Comparison of ENCODE assay signal across 20 mouse cellular contexts in genomic region chr16:35914301-35914700, GRCm38 (mm10). TPM values are rescaled to one million over a fixed set of nuclear protein-coding genes. Genes with fewer than 3 reads are reported as not detected.
A peak's percentile ranks its signal among the peaks of the same experiment; 100 is the strongest.
DNase-seq lines count a peak whose midpoint lies in the region; ATAC-seq and TF ChIP-seq lines count a peak whose summit lies in the region.
"Had no signal": no experiment of that assay in that cellular context is flagged by ENCODE, and none has a peak within 500 bp of the region (broad histone marks: within the 10 kb centered on the region; RNA-seq: fewer than 3 reads in every experiment).

No protein-coding gene starts in this region.

- TF ChIP-seq EP300 in heart, postnatal 0 days (IDR thresholded peaks at IDR 0.05; ENCODE audit: low read depth) = no peak

- no peak for TF ChIP-seq CTCF in heart, postnatal 0 days (IDR thresholded peaks at IDR 0.05; ENCODE audit: low read depth)

- 65% methylated on average over 5 of the region's 5 CpGs for WGBS in heart, postnatal 0 days
- WGBS in kidney, embryonic 16.5 days = 65% methylated on average over 5 of the region's 5 CpGs
- 61% methylated on average over 5 of the region's 5 CpGs for WGBS in stomach, embryonic 16.5 days

- intact Hi-C loops in heart, postnatal 36 days (cut with DNase I) = no loop called here

- no peak overlapping the region for H3K4me2 ChIP-seq in heart, postnatal 0 days (ENCODE audit: low read depth, low read length)
- H3K4me2 ChIP-seq in kidney, embryonic 16.5 days (replicated peaks; ENCODE audit: low read depth, low read length) = no peak overlapping the region
- H3K4me2 ChIP-seq in stomach, embryonic 16.5 days (ENCODE audit: low read depth, low read length) = no peak overlapping the region
- H3K4me2 ChIP-seq: embryonic facial prominence, embryonic 12.5 days; heart, embryonic 12.5 days; hindbrain, embryonic 12.5 days had no signal

- H3K9me3 ChIP-seq in heart, postnatal 0 days (replicated peaks; ENCODE audit: control insufficient read depth, low read length) = no peaks in the 10 kb centered on the region
- H3K9me3 ChIP-seq in kidney, embryonic 16.5 days (ENCODE audit: low read length) = peaks cover 8% of the 10 kb centered on the region
- H3K9me3 ChIP-seq in stomach, embryonic 16.5 days (replicated peaks; ENCODE audit: control insufficient read depth, low read length) = no peaks in the 10 kb centered on the region
- H3K9me3 ChIP-seq: embryonic facial prominence, embryonic 12.5 days; heart, embryonic 12.5 days; hindbrain, embryonic 12.5 days had no signal

- H3K4me3 ChIP-seq in heart, postnatal 0 days (ENCODE audit: low read depth, low read length) = no peak overlapping the region
- H3K4me3 ChIP-seq in kidney, embryonic 16.5 days (ENCODE audit: low read length) = no peak overlapping the region
- H3K4me3 ChIP-seq in stomach, embryonic 16.5 days (replicated peaks; ENCODE audit: low read length) = no peak overlapping the region
- H3K4me3 ChIP-seq: embryonic facial prominence, embryonic 12.5 days; heart, embryonic 12.5 days; hindbrain, embryonic 12.5 days had no signal

- H3K27ac ChIP-seq in heart, postnatal 0 days (ENCODE audit: low read depth) = 0 out of 2 replicates have a peak overlapping the region, but pooled peaks have one; percentile 26
- H3K27ac ChIP-seq in kidney, embryonic 16.5 days (ENCODE audit: low read length) = no peak overlapping the region
- no peak overlapping the region for H3K27ac ChIP-seq in stomach, embryonic 16.5 days (ENCODE audit: low read length)
- H3K27ac ChIP-seq: embryonic facial prominence, embryonic 12.5 days; hindbrain, embryonic 12.5 days; hindbrain, postnatal 0 days had no signal

- peaks cover 7% of the 10 kb centered on the region; the same call in 1 of the 2 replicates for H3K4me1 ChIP-seq in heart, postnatal 0 days (ENCODE audit: control insufficient read depth, insufficient read depth)
- H3K4me1 ChIP-seq in kidney, embryonic 16.5 days (ENCODE audit: insufficient read depth, low read length) = no peaks in the 10 kb centered on the region
- H3K4me1 ChIP-seq in stomach, embryonic 16.5 days (ENCODE audit: control insufficient read depth, insufficient read depth, low read length) = no peaks in the 10 kb centered on the region
- H3K4me1 ChIP-seq: embryonic facial prominence, embryonic 12.5 days; hindbrain, embryonic 12.5 days had no signal

- no peaks in the 10 kb centered on the region for H3K36me3 ChIP-seq in heart, postnatal 0 days (replicated peaks; ENCODE audit: control insufficient read depth, insufficient read depth, low read length)
- H3K36me3 ChIP-seq in kidney, embryonic 16.5 days (ENCODE audit: insufficient read depth, low read length) = no peaks in the 10 kb centered on the region
- H3K36me3 ChIP-seq in stomach, embryonic 16.5 days (ENCODE audit: control insufficient read depth, insufficient read depth, low read length) = no peaks in the 10 kb centered on the region
- H3K36me3 ChIP-seq: embryonic facial prominence, embryonic 12.5 days; G1E; heart, embryonic 12.5 days; hindbrain, embryonic 12.5 days had no signal

- no peaks in the 10 kb centered on the region for H3K27me3 ChIP-seq in heart, postnatal 0 days (ENCODE audit: control insufficient read depth, insufficient read depth, low read length)
- H3K27me3 ChIP-seq in kidney, embryonic 16.5 days (ENCODE audit: insufficient read depth, low read length) = no peaks in the 10 kb centered on the region
- H3K27me3 ChIP-seq in stomach, embryonic 16.5 days (ENCODE audit: control insufficient read depth, insufficient read depth, low read length) = no peaks in the 10 kb centered on the region
- H3K27me3 ChIP-seq: embryonic facial prominence, embryonic 12.5 days; heart, embryonic 12.5 days; hindbrain, embryonic 12.5 days had no signal

- no peak for ATAC-seq in heart, postnatal 0 days (ENCODE audit: insufficient read depth, low read depth)
- ATAC-seq in kidney, embryonic 16.5 days (ENCODE audit: low FRiP score, low TSS enrichment) = no peak
- ATAC-seq in stomach, embryonic 16.5 days (ENCODE audit: insufficient read depth, low FRiP score) = peak; percentile 66; the same call in 1 of the 2 replicates
- ATAC-seq: forebrain, embryonic 16.5 days; hindbrain, postnatal 0 days had no signal

- H3K9ac ChIP-seq in heart, postnatal 0 days (replicated peaks; ENCODE audit: low read depth, low read length) = no peak overlapping the region
- no peak overlapping the region for H3K9ac ChIP-seq in kidney, embryonic 16.5 days (replicated peaks; ENCODE audit: low read length)
- H3K9ac ChIP-seq in stomach, embryonic 16.5 days (ENCODE audit: low read length) = no peak overlapping the region
- H3K9ac ChIP-seq: embryonic facial prominence, embryonic 12.5 days; heart, embryonic 12.5 days; hindbrain, embryonic 12.5 days had no signal

- no peak for DNase-seq in heart, postnatal 0 days (ENCODE audit: low spot score)
- no peak for DNase-seq in heart, postnatal 36 days
- peak; percentile 70 for DNase-seq in kidney, adult 9 months
- no peak for DNase-seq in gastrocnemius, postnatal 4 days (ENCODE audit: low spot score in 2 of 2)
- DNase-seq in cerebellum, postnatal 25 days = no peak
- DNase-seq: adrenal gland, postnatal 10 days; B cell, adult 2 months; cerebellum, adult 11 months; cerebellum, adult 8-10 months; cerebellum, postnatal 14 days; gastrocnemius, postnatal 14 days; heart, postnatal 4 days had no signal

RNA-seq across cellular contexts. Expression of gene Parp9, which starts 24.0 kb away (rescaled TPM):
- 9.7 and 26.6 TPM in 2 replicates for total RNA-seq in heart, postnatal 0 days (2014; rRNA removed; ENCODE audit: low replicate concordance)
- 9.0 and 11.4 TPM in 2 replicates for polyA plus RNA-seq in heart, postnatal 0 days (2015; fragmentation: Nextera tagmentation; extraction: Ambion mirVana)
- total RNA-seq in heart, postnatal 36 days (2021) = 10 to 100 TPM; 11.9 to 12.8 TPM
- polyA plus RNA-seq in kidney, embryonic 16.5 days (2015; fragmentation: Nextera tagmentation; extraction: Ambion mirVana) = 4.8 and 5.0 TPM in 2 replicates
- 10.7 and 10.9 TPM in 2 replicates for polyA plus RNA-seq in stomach, embryonic 16.5 days (2015; fragmentation: Nextera tagmentation; extraction: Ambion mirVana)
- 1 to 10 TPM; 7.6 TPM for total RNA-seq in gastrocnemius, postnatal 4 days (2021)

RNA-seq across cellular contexts. Expression of gene Dtx3l, which starts 24.6 kb away (rescaled TPM):
- 8.1 and 11.2 TPM in 2 replicates for total RNA-seq in heart, postnatal 0 days (2014; rRNA removed; ENCODE audit: low replicate concordance)
- polyA plus RNA-seq in heart, postnatal 0 days (2015; fragmentation: Nextera tagmentation; extraction: Ambion mirVana) = 5.1 and 5.6 TPM in 2 replicates
- total RNA-seq in heart, postnatal 36 days (2021) = 10 to 100 TPM in 1 of 2 experiments, 1 to 10 TPM in 1; 9.8 to 12.6 TPM
- 3.9 and 4.5 TPM in 2 replicates for polyA plus RNA-seq in kidney, embryonic 16.5 days (2015; fragmentation: Nextera tagmentation; extraction: Ambion mirVana)
- 7.1 and 9.5 TPM in 2 replicates for polyA plus RNA-seq in stomach, embryonic 16.5 days (2015; fragmentation: Nextera tagmentation; extraction: Ambion mirVana)
- total RNA-seq in gastrocnemius, postnatal 4 days (2021) = 1 to 10 TPM; 4.6 to 5.5 TPM

RNA-seq across cellular contexts. Expression of gene Parp14, which starts 43.0 kb away (rescaled TPM):
- total RNA-seq in heart, postnatal 0 days (2014; rRNA removed; ENCODE audit: low replicate concordance) = 2.9 and 3.5 TPM in 2 replicates
- 1.1 and 1.4 TPM in 2 replicates for polyA plus RNA-seq in heart, postnatal 0 days (2015; fragmentation: Nextera tagmentation; extraction: Ambion mirVana)
- 10 to 100 TPM in 1 of 2 experiments, 1 to 10 TPM in 1; 9.9 to 16.2 TPM for total RNA-seq in heart, postnatal 36 days (2021)
- polyA plus RNA-seq in kidney, embryonic 16.5 days (2015; fragmentation: Nextera tagmentation; extraction: Ambion mirVana) = 1.3 and 1.4 TPM in 2 replicates
- polyA plus RNA-seq in stomach, embryonic 16.5 days (2015; fragmentation: Nextera tagmentation; extraction: Ambion mirVana) = 1.1 and 2.2 TPM in 2 replicates
- 1 to 10 TPM; 4.9 to 5.2 TPM for total RNA-seq in gastrocnemius, postnatal 4 days (2021)
